Mouse (Mus musculus): ENCODE results near the gene Ptpdc1. TPM values are rescaled to one million over a fixed set of nuclear protein-coding genes. Genes with fewer than 3 reads are reported as not detected.

Gene Ptpdc1
- polyA plus RNA-seq, 1 experiment: 5.5 TPM

DNA sequence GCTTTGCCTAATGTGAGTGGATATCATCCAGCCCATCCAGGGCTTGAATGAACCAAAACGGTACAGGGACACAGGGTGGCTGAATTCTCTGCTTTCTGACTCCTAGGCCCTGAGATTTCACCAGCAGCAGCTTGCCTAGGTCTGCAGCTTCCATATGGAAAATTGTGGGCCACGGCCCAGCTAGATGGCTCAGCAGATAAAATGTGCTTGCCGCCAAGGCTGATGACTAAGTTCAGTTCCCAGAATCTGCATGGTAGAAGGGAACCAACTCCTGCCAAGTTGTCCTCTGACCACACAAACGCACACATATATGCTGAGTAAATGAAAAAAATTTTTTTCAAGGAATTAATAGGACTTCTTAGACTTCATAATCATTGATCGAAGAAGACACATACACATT, 77.2 kb downstream of the Ptpdc1 start:
- Histone ChIP-seq H3ac (ENCODE audit: control insufficient read depth, insufficient read length, low read depth) (no peak overlapping the region), H3K4me3 (ENCODE audit: insufficient read depth, poor library complexity, severe bottlenecking) (no peak overlapping the region), H3K79me3 (ENCODE audit: low read depth) (peaks cover 22% of the 10 kb centered on the region), H3K36me3 (ENCODE audit: control insufficient read depth, insufficient read depth) (peaks cover 5% of the 10 kb centered on the region), H3K79me2 (ENCODE audit: control insufficient read depth, insufficient read depth) (peaks cover 23% of the 10 kb centered on the region), H3K27me3 (ENCODE audit: control insufficient read depth, insufficient read depth, insufficient read length) (no peaks in the 10 kb centered on the region)
- no peak for TF ChIP-seq MYOD1 (IDR thresholded peaks at IDR 0.05; ENCODE audit: control insufficient read depth, insufficient read length, low read depth)
- no peak for TF ChIP-seq CTCF (IDR thresholded peaks at IDR 0.05; ENCODE audit: control insufficient read depth, insufficient read depth, insufficient read length)
- no peak for TF ChIP-seq USF1 (IDR thresholded peaks at IDR 0.05; ENCODE audit: low read depth)
- no peak for TF ChIP-seq MYOG (IDR thresholded peaks at IDR 0.05; ENCODE audit: control insufficient read depth, extremely low read depth, insufficient read length)
- no peak for TF ChIP-seq CEBPB (IDR thresholded peaks at IDR 0.05; ENCODE audit: low read depth)
- TF ChIP-seq FOSL1 (IDR thresholded peaks at IDR 0.05; ENCODE audit: insufficient read depth, low read length, poor library complexity, severe bottlenecking): no peak
- no peak for TF ChIP-seq MAX (IDR thresholded peaks at IDR 0.05)

DNA sequence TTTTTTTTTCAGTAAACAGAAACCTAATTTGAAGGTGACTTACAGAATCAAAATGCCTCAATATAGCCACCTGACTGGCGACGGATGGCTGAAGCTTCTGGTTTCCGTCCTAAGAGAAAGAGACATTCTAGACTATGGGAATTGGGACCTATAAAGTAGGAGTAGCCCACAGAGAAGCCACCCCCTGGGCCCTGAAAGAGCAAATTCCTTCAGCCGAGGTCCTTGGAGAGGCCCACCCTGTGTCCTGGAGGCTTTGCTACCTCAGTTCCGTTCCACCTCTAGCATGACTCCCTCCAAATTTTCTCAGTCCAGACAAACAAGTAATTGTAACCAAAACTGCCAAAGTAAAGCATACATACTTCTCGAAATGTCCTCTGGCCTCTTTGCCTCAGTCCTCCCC, 77.8 kb downstream of the Ptpdc1 start:
- peaks cover 7% of the 10 kb centered on the region for H3K36me3 ChIP-seq (ENCODE audit: control insufficient read depth, insufficient read depth)
- no peak for TF ChIP-seq MYOD1 (IDR thresholded peaks at IDR 0.05; ENCODE audit: control insufficient read depth, insufficient read length, low read depth)
- TF ChIP-seq CTCF (IDR thresholded peaks at IDR 0.05; ENCODE audit: control insufficient read depth, insufficient read depth, insufficient read length): no peak

DNA sequence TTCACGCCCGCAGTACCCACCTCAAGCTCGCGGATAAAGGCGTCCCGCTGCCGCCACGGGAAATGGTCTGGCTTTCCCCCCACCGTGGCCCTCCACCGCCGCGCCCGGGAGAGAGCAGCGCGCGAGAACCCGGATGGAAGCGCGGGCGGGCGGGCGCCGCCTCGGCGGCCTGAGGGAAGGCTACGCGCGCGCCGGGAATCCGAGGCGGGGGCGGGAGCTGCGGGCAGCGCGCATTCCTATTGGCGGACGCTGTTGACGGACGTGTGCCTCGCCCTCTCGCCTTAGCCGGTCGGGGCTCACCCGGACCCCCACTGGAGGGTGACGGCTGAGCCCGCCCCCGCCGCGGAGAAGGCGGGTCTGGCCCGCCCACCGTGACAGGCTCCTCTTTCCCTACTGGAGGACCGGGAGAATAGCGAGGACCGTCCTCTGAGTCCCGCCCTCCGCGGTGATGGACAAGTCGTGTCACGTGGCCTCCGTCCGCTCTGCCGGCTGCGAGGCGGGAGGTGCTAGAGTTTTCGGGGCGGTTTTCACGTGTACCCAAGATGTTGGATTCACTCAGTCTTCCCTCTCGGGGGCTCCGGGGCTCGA, 79.0 kb downstream of the Ptpdc1 start:
- Histone ChIP-seq H3ac (ENCODE audit: control insufficient read depth, insufficient read length, low read depth) (peak overlapping the region; percentile 89), H3K4me3 (ENCODE audit: insufficient read depth, poor library complexity, severe bottlenecking) (peak overlapping the region; percentile 90), H3K79me2 (ENCODE audit: control insufficient read depth, insufficient read depth) (peaks cover 42% of the 10 kb centered on the region), H3K36me3 (ENCODE audit: control insufficient read depth, insufficient read depth) (peaks cover 14% of the 10 kb centered on the region), H3K79me3 (ENCODE audit: low read depth) (peaks cover 41% of the 10 kb centered on the region), H3K27me3 (ENCODE audit: control insufficient read depth, insufficient read depth, insufficient read length) (no peaks in the 10 kb centered on the region)
- peak; percentile 97 for TF ChIP-seq USF1 (IDR thresholded peaks at IDR 0.05; ENCODE audit: low read depth)
- no peak for TF ChIP-seq FOSL1 (IDR thresholded peaks at IDR 0.05; ENCODE audit: insufficient read depth, low read length, poor library complexity, severe bottlenecking)
- peak; percentile 87 for TF ChIP-seq MAX (IDR thresholded peaks at IDR 0.05)

More for the DNA sequence above, 77.8 kb downstream of the Ptpdc1 start:
- H3ac ChIP-seq (ENCODE audit: control insufficient read depth, insufficient read length, low read depth): no peak overlapping the region
- no peaks in the 10 kb centered on the region for H3K27me3 ChIP-seq (ENCODE audit: control insufficient read depth, insufficient read depth, insufficient read length)
- peaks cover 30% of the 10 kb centered on the region for H3K79me2 ChIP-seq (ENCODE audit: control insufficient read depth, insufficient read depth)
- no peak overlapping the region for H3K4me3 ChIP-seq (ENCODE audit: insufficient read depth, poor library complexity, severe bottlenecking)
- H3K79me3 ChIP-seq (ENCODE audit: low read depth): peaks cover 29% of the 10 kb centered on the region

DNA sequence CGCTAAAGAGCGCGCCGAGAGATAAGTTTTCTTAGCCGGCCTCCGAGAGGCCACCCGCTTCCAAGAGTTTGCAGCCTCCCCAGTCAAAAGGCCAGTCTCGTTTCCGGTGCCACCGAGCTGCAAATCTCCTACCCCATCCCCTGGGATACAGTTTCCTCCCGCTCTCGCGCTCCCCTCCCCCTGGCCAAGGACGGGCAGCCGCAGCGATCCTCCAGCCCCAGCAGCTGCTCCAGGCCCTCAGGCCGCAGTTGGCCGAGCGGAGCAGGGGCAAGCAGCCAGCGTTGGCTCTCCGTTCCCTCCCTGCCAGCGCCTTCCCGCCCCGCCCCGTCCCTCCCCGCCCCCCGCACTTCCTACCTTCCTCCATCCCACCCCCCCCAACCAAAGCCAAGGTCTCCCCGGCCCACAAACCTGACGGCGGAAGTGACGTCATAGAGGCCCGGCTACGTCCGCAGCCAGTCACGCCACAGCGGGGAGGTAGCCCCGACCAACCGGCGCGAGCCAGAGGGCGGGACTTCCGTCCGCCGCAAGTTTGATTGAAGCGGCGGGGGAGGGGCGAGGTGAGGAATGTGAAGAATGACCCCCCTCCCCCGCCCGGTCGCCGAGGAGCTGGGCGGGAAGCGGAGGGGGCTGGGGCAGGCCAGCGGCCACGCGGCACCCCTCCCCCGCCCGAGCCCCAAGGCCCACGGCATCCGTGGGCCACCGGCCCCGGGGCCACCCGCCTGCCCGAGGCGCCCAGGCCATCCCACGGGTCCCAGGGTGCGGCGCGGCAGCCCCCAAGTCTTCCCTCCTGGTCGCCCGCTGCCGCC, 79.8 kb downstream of the Ptpdc1 start:
- H3K27me3 ChIP-seq (ENCODE audit: control insufficient read depth, insufficient read depth, insufficient read length): no peaks in the 10 kb centered on the region
- peak overlapping the region; percentile 97 for H3ac ChIP-seq (ENCODE audit: control insufficient read depth, insufficient read length, low read depth)
- H3K79me3 ChIP-seq (ENCODE audit: low read depth): peaks cover 48% of the 10 kb centered on the region
- H3K4me3 ChIP-seq (ENCODE audit: insufficient read depth, poor library complexity, severe bottlenecking): peak overlapping the region; percentile 90
- peaks cover 14% of the 10 kb centered on the region for H3K36me3 ChIP-seq (ENCODE audit: control insufficient read depth, insufficient read depth)
- H3K79me2 ChIP-seq (ENCODE audit: control insufficient read depth, insufficient read depth): peaks cover 49% of the 10 kb centered on the region
- TF ChIP-seq USF1 (IDR thresholded peaks at IDR 0.05; ENCODE audit: low read depth) (no peak), MYOD1 (IDR thresholded peaks at IDR 0.05; ENCODE audit: control insufficient read depth, insufficient read length, low read depth) (peak; percentile 65), FOSL1 (IDR thresholded peaks at IDR 0.05; ENCODE audit: insufficient read depth, low read length, poor library complexity, severe bottlenecking) (no peak), CEBPB (IDR thresholded peaks at IDR 0.05; ENCODE audit: low read depth) (no peak), CTCF (IDR thresholded peaks at IDR 0.05; ENCODE audit: control insufficient read depth, insufficient read depth, insufficient read length) (no peak), MYOG (IDR thresholded peaks at IDR 0.05; ENCODE audit: control insufficient read depth, extremely low read depth, insufficient read length) (no peak), MAX (IDR thresholded peaks at IDR 0.05) (peak; percentile 76)

DNA sequence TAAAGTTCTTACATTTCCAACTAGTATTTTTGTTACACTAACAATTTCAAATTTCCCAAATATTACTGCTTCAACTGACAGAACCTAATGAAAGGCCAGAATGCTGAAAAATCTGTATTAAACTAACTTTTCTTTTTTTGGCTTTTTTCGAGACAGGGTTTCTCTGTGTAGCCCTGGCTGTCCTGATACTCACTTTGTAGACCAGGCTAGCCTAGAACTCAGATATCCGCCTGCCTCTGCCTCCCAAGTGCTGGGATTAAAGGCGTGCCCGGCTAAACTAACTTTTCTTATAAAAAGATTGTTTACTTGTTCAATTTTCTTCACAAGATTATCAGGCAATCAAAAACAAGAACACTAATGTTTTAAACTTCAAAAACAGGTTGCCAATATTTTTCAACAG, 80.6 kb downstream of the Ptpdc1 start:
- Histone ChIP-seq H3ac (ENCODE audit: control insufficient read depth, insufficient read length, low read depth) (no peak overlapping the region), H3K36me3 (ENCODE audit: control insufficient read depth, insufficient read depth) (peaks cover 14% of the 10 kb centered on the region), H3K79me2 (ENCODE audit: control insufficient read depth, insufficient read depth) (peaks cover 58% of the 10 kb centered on the region), H3K79me3 (ENCODE audit: low read depth) (peaks cover 57% of the 10 kb centered on the region), H3K27me3 (ENCODE audit: control insufficient read depth, insufficient read depth, insufficient read length) (no peaks in the 10 kb centered on the region), H3K4me3 (ENCODE audit: insufficient read depth, poor library complexity, severe bottlenecking) (peak overlapping the region; percentile 90)
- TF ChIP-seq MYOD1 (IDR thresholded peaks at IDR 0.05; ENCODE audit: control insufficient read depth, insufficient read length, low read depth) (no peak), CTCF (IDR thresholded peaks at IDR 0.05; ENCODE audit: control insufficient read depth, insufficient read depth, insufficient read length) (no peak), MYOG (IDR thresholded peaks at IDR 0.05; ENCODE audit: control insufficient read depth, extremely low read depth, insufficient read length) (no peak), USF1 (IDR thresholded peaks at IDR 0.05; ENCODE audit: low read depth) (no peak), CEBPB (IDR thresholded peaks at IDR 0.05; ENCODE audit: low read depth) (no peak), MAX (IDR thresholded peaks at IDR 0.05) (no peak), FOSL1 (IDR thresholded peaks at IDR 0.05; ENCODE audit: insufficient read depth, low read length, poor library complexity, severe bottlenecking) (no peak)

Data from C2C12 (cell line).